In the genomic region with DNA sequence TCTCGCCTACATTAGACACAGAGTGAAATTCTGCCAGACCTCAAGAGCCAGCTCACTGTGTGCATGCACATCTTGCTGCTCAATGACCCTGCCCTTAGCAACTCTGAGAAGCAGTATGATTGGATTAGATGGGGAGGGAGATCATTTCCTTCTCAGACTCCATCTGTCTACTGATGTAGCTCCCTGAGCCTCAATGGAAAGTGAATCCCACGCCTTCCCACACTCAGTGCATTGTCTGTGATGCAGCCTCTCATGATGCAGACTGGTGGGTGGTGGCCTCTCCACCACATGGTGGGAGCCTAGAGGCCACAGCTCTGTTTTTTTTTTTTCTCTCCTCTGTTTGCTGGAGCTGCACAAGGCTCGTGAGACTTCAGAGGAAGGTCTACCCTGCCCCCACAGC, we compare ENCODE assay signal across 17 mouse cellular contexts.
DNase-seq lines count a peak whose midpoint lies in the region; ATAC-seq lines count a peak whose summit lies in the region.
"Had no signal": no experiment of that assay in that cellular context is flagged by ENCODE, and none has a peak within 500 bp of the region (broad histone marks: within the 10 kb centered on the region; RNA-seq: fewer than 3 reads in every experiment).

No protein-coding gene starts in this region.

- no peak for DNase-seq in frontal cortex, postnatal 25 days (ENCODE audit: low spot score in 2 of 2)
- DNase-seq in left cerebral cortex, postnatal 25 days (ENCODE audit: low spot score in 2 of 2): peak; percentile 25 to 73
- DNase-seq in left cerebral cortex, postnatal 10 days (ENCODE audit: extremely low spot score in 1 of 2, low spot score in 2 of 2): no peak
- DNase-seq in right cerebral cortex, postnatal 25 days: peak; percentile 22
- DNase-seq in right cerebral cortex, postnatal 10 days (ENCODE audit: low spot score in 2 of 2): no peak
- no peak for DNase-seq in heart, adult 11 months
- DNase-seq: adrenal gland, postnatal 10 days; B cell, adult 2 months; cerebellum, adult 11-12 months; cerebellum, adult 9-10 months; cerebellum, postnatal 25 days; gastrocnemius, adult 2 months; gastrocnemius, postnatal 25 days; heart, postnatal 36 days had no signal

- peak; percentile 89 for ATAC-seq in frontal cortex, adult (ENCODE audit: low TSS enrichment)
- ATAC-seq: CD4-positive, CD25-positive, alpha-beta regulatory T cell, adult 4 months; forebrain, embryonic 16.5 days had no signal

- intact Hi-C loops in left cerebral cortex, postnatal 25 days (cut with DNase I): no loop called here
- intact Hi-C loops in left cerebral cortex, postnatal 10 days (cut with DNase I): no loop called here

Comparison
In these comparisons a context has a peak if more than half of its experiments do, and no peak if none do; other contexts are left out.
1. DNase-seq: peak in left cerebral cortex, postnatal 25 days (2 of 2) and right cerebral cortex, postnatal 25 days (single experiment); none in frontal cortex, postnatal 25 days (0 of 2), left cerebral cortex, postnatal 10 days (0 of 2), right cerebral cortex, postnatal 10 days (0 of 2) and heart, adult 11 months (single experiment).